Mouse (Mus musculus) stomach, embryonic 15.5 days (tissue): ENCODE measurements around the gene Pnkp. TPM values are rescaled to one million over a fixed set of nuclear protein-coding genes. Genes with fewer than 3 reads are reported as not detected.

Experiments used
- ATAC-seq: fragments of 200-750 bp; cut with Nextera tagmentation; 2 replicates; pipeline ENCODE4 v1.8.0; 2017; ENCODE audit warnings: low read depth, moderate number of reproducible peaks, moderate TSS enrichment; ENCODE audit not compliant: insufficient read depth, low FRiP score
- H3K27ac ChIP-seq: fragments of 300-500 bp; sonication (generic); 2 replicates; pipeline ENCODE4 v1.5.1; 2015; ENCODE audit warnings: mild to moderate bottlenecking, inconsistent platforms
- H3K27me3 ChIP-seq: fragments of 300-500 bp; sonication (generic); replicated peaks from 2 replicates; pipeline ENCODE4 v1.6.1; 2015; ENCODE audit warnings: inconsistent platforms
- H3K36me3 ChIP-seq: fragments of 300-500 bp; sonication (generic); 2 replicates; pipeline ENCODE4 v1.6.1; 2015; ENCODE audit warnings: inconsistent platforms
- H3K4me1 ChIP-seq: fragments of 300-500 bp; sonication (generic); 2 replicates; pipeline ENCODE4 v1.6.1; 2015; ENCODE audit warnings: inconsistent platforms
- H3K4me2 ChIP-seq: fragments of 300-500 bp; sonication (generic); 2 replicates; pipeline ENCODE4 v1.6.1; 2015; ENCODE audit warnings: mild to moderate bottlenecking, inconsistent platforms
- H3K4me3 ChIP-seq: fragments of 300-500 bp; sonication (generic); replicated peaks from 2 replicates; pipeline ENCODE4 v1.5.1; 2015; ENCODE audit warnings: inconsistent platforms
- H3K9ac ChIP-seq: fragments of 300-500 bp; sonication (generic); 2 replicates; pipeline ENCODE4 v1.6.1; 2015; ENCODE audit warnings: inconsistent platforms
- H3K9me3 ChIP-seq: fragments of 300-500 bp; sonication (generic); 2 replicates; pipeline ENCODE4 v1.6.1; 2016; ENCODE audit warnings: inconsistent platforms
- WGBS: fragments of 180-500 bp; shearing (Covaris S2); methylation state at CpG from one replicate; pipeline ENCODE4 v1.1.7; 2015; 5-methylcytosine and 5-hydroxymethylcytosine counted together
- polyA plus RNA-seq: library from polyadenylated mRNA; unstranded; fragments of >200 nt; fragmentation: Nextera tagmentation; extraction: Ambion mirVana; gene quantifications from 2 replicates; pipeline ENCODE4 v1.2.1, GENCODE M21; 2015

The Pnkp gene
- polyA plus RNA-seq: 25.5 and 32.7 TPM in 2 replicates

- H3K27me3 ChIP-seq: no peaks in the 10 kb centered on the region
Measured at GRCm38 (mm10) chr7:44857042-44857552, at the start of gene Pnkp. Pnkp (plus strand) TSS chr7:44857139.

GRCm38 (mm10) chr7:44808927-44809326, 48.0 kb upstream of the Pnkp start:
- no peaks in the 10 kb centered on the region for H3K9me3 ChIP-seq
- 0 out of 2 replicates have a peak, but pooled peaks cover 4% of the 10 kb centered on the region for H3K36me3 ChIP-seq
- H3K27me3 ChIP-seq: no peaks in the 10 kb centered on the region
- no peak for ATAC-seq
- 86% methylated on average over 2 of the region's 2 CpGs for WGBS
- no peak overlapping the region for H3K27ac ChIP-seq
- H3K4me1 ChIP-seq: no peaks in the 10 kb centered on the region; the same call in 1 of the 2 replicates
- no peak overlapping the region for H3K9ac ChIP-seq
- no peak overlapping the region for H3K4me2 ChIP-seq
- H3K4me3 ChIP-seq: no peak overlapping the region

More at GRCm38 (mm10) chr7:44857042-44857552, at the start of gene Pnkp:
- peak within 1 kb of the TSS; percentile 82 for H3K27ac ChIP-seq
- H3K4me2 ChIP-seq: peak within 1 kb of the TSS; percentile 87
- H3K36me3 ChIP-seq: 0 out of 2 replicates have a peak, but pooled peaks cover 12% of the 10 kb centered on the region
- H3K9me3 ChIP-seq: no peaks in the 10 kb centered on the region
- peak within 1 kb of the TSS; percentile 72 for H3K9ac ChIP-seq
- WGBS: under 1% methylated on average over 32 of the region's 32 CpGs
- H3K4me3 ChIP-seq: peak within 1 kb of the TSS; percentile 62
- peaks cover 60% of the 10 kb centered on the region for H3K4me1 ChIP-seq
- peak; percentile 24; the same call in 1 of the 2 replicates for ATAC-seq

- Histone ChIP-seq H3K4me2 (no peak overlapping the region), H3K27ac (no peak overlapping the region), H3K9me3 (no peaks in the 10 kb centered on the region), H3K27me3 (no peaks in the 10 kb centered on the region), H3K9ac (no peak overlapping the region), H3K4me3 (no peak overlapping the region), H3K36me3 (0 out of 2 replicates have a peak, but pooled peaks cover 4% of the 10 kb centered on the region), H3K4me1 (no peaks in the 10 kb centered on the region; the same call in 1 of the 2 replicates)
- 90% methylated on average over 3 of the region's 3 CpGs for WGBS
- no peak for ATAC-seq
Measured at GRCm38 (mm10) chr7:44809466-44809865, 47.5 kb upstream of the Pnkp start.

- Histone ChIP-seq H3K36me3 (0 out of 2 replicates have a peak, but pooled peaks cover 4% of the 10 kb centered on the region), H3K9me3 (no peaks in the 10 kb centered on the region), H3K4me2 (no peak overlapping the region), H3K4me3 (no peak overlapping the region), H3K9ac (no peak overlapping the region), H3K4me1 (peaks cover 7% of the 10 kb centered on the region), H3K27me3 (no peaks in the 10 kb centered on the region), H3K27ac (no peak overlapping the region)
- no peak for ATAC-seq
- WGBS: 83% methylated on average over 4 of the region's 4 CpGs
Measured at GRCm38 (mm10) chr7:44810365-44810764, 46.6 kb upstream of the Pnkp start.

GRCm38 (mm10) chr7:44810819-44811557, 46.0 kb upstream of the Pnkp start:
- no peak for ATAC-seq
- H3K9me3 ChIP-seq: no peaks in the 10 kb centered on the region
- 85% methylated on average over 7 of the region's 7 CpGs for WGBS

GRCm38 (mm10) chr7:44812651-44813325, 44.2 kb upstream of the Pnkp start:
- no peaks in the 10 kb centered on the region for H3K9me3 ChIP-seq

More at GRCm38 (mm10) chr7:44810819-44811557, 46.0 kb upstream of the Pnkp start:
- H3K36me3 ChIP-seq: 0 out of 2 replicates have a peak, but pooled peaks cover 4% of the 10 kb centered on the region
- no peak overlapping the region for H3K4me3 ChIP-seq
- no peaks in the 10 kb centered on the region for H3K27me3 ChIP-seq
- no peak overlapping the region for H3K27ac ChIP-seq
- peaks cover 7% of the 10 kb centered on the region for H3K4me1 ChIP-seq
- no peak overlapping the region for H3K4me2 ChIP-seq
- no peak overlapping the region for H3K9ac ChIP-seq

GRCm38 (mm10) chr7:44813985-44814384, 43.0 kb upstream of the Pnkp start:
- H3K4me3 ChIP-seq: no peak overlapping the region
- 92% methylated on average over 3 of the region's 3 CpGs for WGBS
- no peaks in the 10 kb centered on the region for H3K27me3 ChIP-seq
- H3K4me1 ChIP-seq: peaks cover 22% of the 10 kb centered on the region
- H3K4me2 ChIP-seq: no peak overlapping the region
- H3K27ac ChIP-seq: no peak overlapping the region
- 0 out of 2 replicates have a peak, but pooled peaks cover 4% of the 10 kb centered on the region for H3K36me3 ChIP-seq
- no peak for ATAC-seq
- no peaks in the 10 kb centered on the region for H3K9me3 ChIP-seq
- H3K9ac ChIP-seq: no peak overlapping the region

More at GRCm38 (mm10) chr7:44812651-44813325, 44.2 kb upstream of the Pnkp start:
- Histone ChIP-seq H3K36me3 (0 out of 2 replicates have a peak, but pooled peaks cover 4% of the 10 kb centered on the region), H3K9ac (no peak overlapping the region), H3K4me1 (peaks cover 11% of the 10 kb centered on the region), H3K27me3 (no peaks in the 10 kb centered on the region), H3K4me3 (no peak overlapping the region), H3K27ac (no peak overlapping the region), H3K4me2 (no peak overlapping the region)
- no peak for ATAC-seq
- WGBS: 89% methylated on average over 19 of the region's 20 CpGs

- Histone ChIP-seq H3K4me1 (peaks cover 26% of the 10 kb centered on the region), H3K27ac (no peak overlapping the region), H3K27me3 (no peaks in the 10 kb centered on the region), H3K4me2 (no peak overlapping the region), H3K4me3 (no peak overlapping the region), H3K9me3 (no peaks in the 10 kb centered on the region), H3K9ac (no peak overlapping the region), H3K36me3 (peaks cover 4% of the 10 kb centered on the region; the same call in 1 of the 2 replicates)
- no peak for ATAC-seq
- 89% methylated on average over 4 of the region's 4 CpGs for WGBS
Measured at GRCm38 (mm10) chr7:44814423-44814822, 42.5 kb upstream of the Pnkp start.

GRCm38 (mm10) chr7:44814952-44815553, 41.9 kb upstream of the Pnkp start:
- 32% methylated on average over 14 of the region's 14 CpGs for WGBS
- H3K27ac ChIP-seq: peak overlapping the region; percentile 98
- H3K4me1 ChIP-seq: peaks cover 31% of the 10 kb centered on the region
- peak overlapping the region; percentile 88 for H3K4me3 ChIP-seq
- no peaks in the 10 kb centered on the region for H3K9me3 ChIP-seq
- no peak for ATAC-seq
- no peaks in the 10 kb centered on the region for H3K27me3 ChIP-seq
- no peak overlapping the region for H3K9ac ChIP-seq
- peaks cover 4% of the 10 kb centered on the region; the same call in 1 of the 2 replicates for H3K36me3 ChIP-seq
- peak overlapping the region; percentile 82 for H3K4me2 ChIP-seq

- H3K4me2 ChIP-seq: peak within 1 kb of the TSS; percentile 82
- ATAC-seq: peak; percentile 94
- H3K27ac ChIP-seq: peak within 1 kb of the TSS; percentile 98
- H3K4me1 ChIP-seq: peaks cover 36% of the 10 kb centered on the region
- no peaks in the 10 kb centered on the region for H3K27me3 ChIP-seq
- WGBS: under 1% methylated on average over 61 of the region's 62 CpGs
- no peaks in the 10 kb centered on the region for H3K9me3 ChIP-seq
- peak within 1 kb of the TSS; percentile 88 for H3K4me3 ChIP-seq
- H3K9ac ChIP-seq: peak within 1 kb of the TSS; percentile 95
- peaks cover 4% of the 10 kb centered on the region; the same call in 1 of the 2 replicates for H3K36me3 ChIP-seq
Measured at GRCm38 (mm10) chr7:44815721-44816469, 41.0 kb upstream of the Pnkp start, which contains the start of the genes Nup62 and Il4i1. Nup62 (plus strand) TSS chr7:44816088. Il4i1 (plus strand) TSS chr7:44816387.
